Mouse (Mus musculus) spleen, adult 2 months (tissue): Measurements from ENCODE around the gene Spdye4b.

Experiments used
- CTCF ChIP-seq: fragments of 200-500 bp; IDR thresholded peaks from 2 replicates; pipeline ENCODE4 v1.5.1; 2011; ENCODE audit warnings: mild to moderate bottlenecking, inconsistent platforms; ENCODE audit not compliant: insufficient read depth, insufficient read length, insufficient replicate concordance; ENCODE audit errors: extremely low read depth
- POLR2A ChIP-seq: fragments of 200-500 bp; IDR thresholded peaks from 2 replicates; pipeline ENCODE4 v1.6.1; 2011; ENCODE audit warnings: low read depth, low read length, inconsistent platforms

DNA sequence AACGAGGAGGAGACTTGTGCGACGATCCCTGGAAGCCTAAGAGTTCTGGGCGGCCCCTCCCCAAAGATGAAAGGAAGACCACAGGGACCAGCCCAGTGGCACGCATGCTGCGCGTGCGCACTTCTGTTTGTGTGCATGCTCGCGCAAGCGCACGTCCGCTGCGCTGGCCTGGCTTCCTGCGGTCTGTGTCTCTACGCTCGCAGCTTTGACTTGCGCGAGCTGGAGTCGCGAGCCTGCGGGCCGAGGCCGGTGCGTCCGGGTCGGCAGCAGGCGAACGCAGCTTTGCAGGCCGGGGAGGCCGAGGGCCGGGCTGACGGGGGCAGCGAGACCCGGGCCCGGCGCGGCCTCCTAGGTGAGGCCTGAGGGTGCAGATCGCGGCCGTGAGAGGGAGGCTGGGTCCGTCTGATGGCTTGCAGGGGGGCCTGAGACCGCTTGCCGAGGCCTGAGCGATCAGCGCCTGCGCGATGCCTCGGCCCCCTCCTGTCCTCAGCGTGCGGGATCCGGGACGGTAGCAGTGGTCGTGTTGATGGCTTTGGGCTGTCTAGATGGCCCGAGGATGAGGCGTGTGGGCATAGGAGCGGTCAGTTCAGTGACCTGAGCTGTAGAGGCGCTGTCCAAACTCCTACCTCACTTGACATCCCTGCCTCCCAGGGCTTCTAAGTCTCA is 54.3 kb downstream of the Spdye4b start, which contains the start of gene Zfp12:
- TF ChIP-seq POLR2A (peak; percentile 76; the same call in 1 of the 2 replicates), CTCF (no peak)
